Mouse (Mus musculus) neural tube, postnatal 0 days (tissue): ENCODE results near the gene Gas8. TPM values are rescaled to one million over a fixed set of nuclear protein-coding genes. Genes with fewer than 3 reads are reported as not detected.

Experiments
- polyA plus RNA-seq: library from polyadenylated mRNA; unstranded; fragments of >200 nt; fragmentation: Nextera tagmentation; extraction: Ambion mirVana; gene quantifications from 2 replicates; pipeline ENCODE4 v1.2.1, GENCODE M21; 2015

Gene Gas8
- 29.3 and 30.9 TPM in 2 replicates for polyA plus RNA-seq

DNA sequence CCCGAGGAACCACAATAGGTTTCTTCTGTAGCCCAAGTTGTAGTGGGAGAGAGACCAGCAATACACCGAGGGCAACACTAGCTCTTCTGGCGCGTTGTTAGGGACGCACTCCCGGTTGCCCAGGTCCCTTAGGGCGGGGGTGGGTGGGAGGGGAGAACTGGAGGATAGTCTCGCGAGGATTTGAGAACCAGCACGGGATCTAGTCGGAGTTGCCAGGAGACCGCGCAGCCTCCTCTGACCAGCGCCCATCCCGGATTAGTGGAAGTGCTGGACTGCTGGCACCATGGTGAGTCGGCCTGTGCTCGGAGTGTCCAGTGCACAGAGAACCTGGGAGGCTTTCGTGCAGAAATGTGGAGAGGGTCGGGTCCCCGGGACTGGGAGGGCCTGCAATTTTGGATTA lies at the start of gene Gas8:
Gene Gas8 (plus strand): TSS at position 168 of the 400 bp plus-strand sequence.

DNA sequence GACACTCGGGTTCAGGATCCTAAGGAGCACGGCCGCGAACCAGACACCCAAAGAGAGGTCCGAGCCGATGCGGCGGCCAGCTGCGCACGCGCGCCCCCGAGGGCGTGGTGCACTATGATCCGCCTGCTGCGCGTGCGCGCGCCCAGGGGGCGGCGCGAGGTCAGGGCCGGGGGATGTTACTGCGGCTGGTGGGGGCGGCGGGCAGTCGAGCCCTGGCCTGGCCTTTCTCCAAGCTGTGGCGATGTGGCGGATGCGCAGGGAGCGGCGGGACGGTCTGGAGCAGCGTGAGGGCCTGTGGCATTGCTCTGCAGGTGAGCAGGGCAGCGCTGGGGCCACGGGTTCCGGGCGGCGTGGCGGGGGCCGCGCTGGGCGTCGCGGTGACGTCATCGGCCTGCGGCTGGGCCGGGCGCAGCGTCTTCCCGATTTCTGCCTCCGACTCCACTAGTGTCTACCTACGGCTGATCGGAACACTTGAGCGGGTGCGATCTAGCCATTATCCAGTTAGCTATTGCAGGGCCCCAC lies 40.8 kb upstream of the Gas8 start, which contains the start of gene Afg3l1:
Gene Afg3l1 (plus strand): TSS at position 167 of the 522 bp plus-strand sequence.

DNA sequence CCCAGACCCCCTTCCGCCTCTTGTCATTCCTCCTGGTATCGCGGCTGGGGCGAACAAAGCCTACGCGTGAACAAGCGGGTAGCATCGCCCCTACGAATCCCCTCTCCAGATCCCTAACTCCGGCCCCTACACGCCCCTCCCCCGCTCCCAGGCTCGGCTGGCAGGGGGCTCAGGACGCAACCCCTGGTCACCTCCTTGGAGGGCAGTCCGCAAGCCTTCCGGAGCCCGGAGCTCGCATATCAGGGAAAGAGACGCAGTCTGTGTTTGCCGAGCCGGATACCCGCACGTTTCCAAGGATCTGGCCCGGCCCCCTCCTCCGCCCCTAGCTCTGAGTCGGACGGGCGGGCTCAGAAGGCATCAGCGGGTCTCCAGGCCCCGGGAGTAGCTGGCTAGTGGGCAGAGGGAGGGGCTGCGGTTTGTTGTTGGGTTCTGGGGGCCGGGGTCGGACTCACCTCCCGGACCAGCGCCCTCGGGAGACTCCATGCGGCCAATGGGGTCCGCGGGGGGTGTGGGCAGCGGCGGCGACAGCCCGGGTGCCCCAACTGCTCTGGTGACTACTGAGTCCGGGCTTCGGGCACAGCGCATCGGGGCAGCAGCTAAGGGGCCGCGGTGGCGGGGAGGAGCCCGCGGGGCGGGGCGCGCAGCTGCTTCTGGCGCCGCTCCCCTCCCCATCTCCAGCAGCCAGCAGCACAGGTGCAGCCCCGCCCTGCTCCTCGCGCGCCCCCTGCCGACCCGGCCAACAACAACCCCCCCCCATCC lies 3.7 kb upstream of the Gas8 start, which contains the start of gene Dbndd1:
Gene Dbndd1 (minus strand): TSS at position 683 of the 759 bp plus-strand sequence.

Other genes with a start within 250 kb of the Gas8 start
- gene Fanca, start 200.3 kb upstream of the Gas8 start, polyA plus RNA-seq = 3.0 and 7.2 TPM in 2 replicates
- 31.8 and 35.0 TPM in 2 replicates for gene Spire2, start 186.1 kb upstream of the Gas8 start, polyA plus RNA-seq
- gene Tcf25, start 145.1 kb upstream of the Gas8 start, polyA plus RNA-seq = 411 and 449 TPM in 2 replicates
- 0.06 TPM in 1 of 2 replicates, not detected in the other for gene Mc1r, start 111.7 kb upstream of the Gas8 start, polyA plus RNA-seq
- 1,123 and 1,326 TPM in 2 replicates for gene Tubb3, start 107.4 kb upstream of the Gas8 start, polyA plus RNA-seq
- 36.5 and 39.5 TPM in 2 replicates for gene Def8, start 95.3 kb upstream of the Gas8 start, polyA plus RNA-seq
- gene Afg3l1, start 40.9 kb upstream of the Gas8 start, polyA plus RNA-seq = 35.4 and 38.7 TPM in 2 replicates
- 56.5 and 63.3 TPM in 2 replicates for gene Dbndd1, start 3.4 kb upstream of the Gas8 start, polyA plus RNA-seq
- gene Rhou, start 135.1 kb downstream of the Gas8 start, polyA plus RNA-seq = 10.8 and 13.0 TPM in 2 replicates